Comparison of ENCODE assay signal across 9 mouse cellular contexts in genomic region chr9:13484267-13485240, GRCm38 (mm10). TPM values are rescaled to one million over a fixed set of nuclear protein-coding genes. Genes with fewer than 3 reads are reported as not detected.
DNase-seq lines count a peak whose midpoint lies in the region; ATAC-seq and TF ChIP-seq lines count a peak whose summit lies in the region.
"Had no signal": no experiment of that assay in that cellular context is flagged by ENCODE, and none has a peak within 500 bp of the region (broad histone marks: within the 10 kb centered on the region; RNA-seq: fewer than 3 reads in every experiment).

No protein-coding gene starts in this region.

- H3K27ac ChIP-seq in midbrain, embryonic 10.5 days (replicated peaks), result peak overlapping the region; percentile 55
- H3K27ac ChIP-seq in midbrain, embryonic 13.5 days, result no peak overlapping the region
- peak overlapping the region; percentile 2; the same call in 1 of the 2 replicates for H3K27ac ChIP-seq in small intestine, adult 2 months (ENCODE audit: insufficient read depth, low read depth, low read length)
- H3K27ac ChIP-seq in hindbrain, embryonic 11.5 days (ENCODE audit: low read depth, low read length), result no peak overlapping the region

- no peak for ATAC-seq in midbrain, embryonic 13.5 days
- no peak for ATAC-seq in megakaryocyte-erythroid progenitor cell, adult 5-6 weeks (replicated peaks; ENCODE audit: low FRiP score, low TSS enrichment, poor library complexity, severe bottlenecking)
- no peak for ATAC-seq in hindbrain, embryonic 11.5 days (ENCODE audit: low FRiP score)

- no peaks in the 10 kb centered on the region for H3K27me3 ChIP-seq in midbrain, embryonic 10.5 days (ENCODE audit: low read depth, poor library complexity, severe bottlenecking)
- H3K27me3 ChIP-seq in midbrain, embryonic 13.5 days, result no peaks in the 10 kb centered on the region
- H3K27me3 ChIP-seq in small intestine, adult 2 months (ENCODE audit: control insufficient read depth, insufficient read depth, low read length), result no peaks in the 10 kb centered on the region; the same call in 1 of the 2 replicates
- H3K27me3 ChIP-seq in hindbrain, embryonic 11.5 days (ENCODE audit: control insufficient read depth, insufficient read depth, low read length), result no peaks in the 10 kb centered on the region

- no peak overlapping the region for H3K9ac ChIP-seq in midbrain, embryonic 13.5 days (replicated peaks)
- H3K9ac ChIP-seq in hindbrain, embryonic 11.5 days (ENCODE audit: low read depth, low read length), result no peak overlapping the region

- no peak overlapping the region for H3K4me2 ChIP-seq in midbrain, embryonic 13.5 days (replicated peaks)
- H3K4me2 ChIP-seq in hindbrain, embryonic 11.5 days (replicated peaks; ENCODE audit: low read depth, low read length), result no peak overlapping the region

- TF ChIP-seq CTCF in small intestine, adult 2 months (IDR thresholded peaks at IDR 0.05; ENCODE audit: extremely low read depth, insufficient read length, insufficient replicate concordance, low read depth, low read length), result no peak

- TF ChIP-seq POLR2A in small intestine, adult 2 months (IDR thresholded peaks at IDR 0.05; ENCODE audit: low read depth, low read length), result no peak

- WGBS in midbrain, embryonic 10.5 days, result 65% methylated on average over 12 of the region's 12 CpGs
- WGBS in midbrain, embryonic 13.5 days, result 53% methylated on average over 12 of the region's 12 CpGs
- WGBS in small intestine, adult 2 months, result 55% methylated on average over 12 of the region's 12 CpGs
- 74% methylated on average over 12 of the region's 12 CpGs for WGBS in hindbrain, embryonic 11.5 days

- no peaks in the 10 kb centered on the region for H3K36me3 ChIP-seq in midbrain, embryonic 10.5 days
- H3K36me3 ChIP-seq in midbrain, embryonic 13.5 days, result no peaks in the 10 kb centered on the region
- no peaks in the 10 kb centered on the region for H3K36me3 ChIP-seq in small intestine, adult 2 months (ENCODE audit: control insufficient read depth, insufficient read depth, low read length)
- no peaks in the 10 kb centered on the region for H3K36me3 ChIP-seq in hindbrain, embryonic 11.5 days (ENCODE audit: control insufficient read depth, insufficient read depth, low read length)

- peak; percentile 77 for DNase-seq in heart, adult 11 months
- no peak for DNase-seq in heart, adult 8-10 months (ENCODE audit: low spot score)
- DNase-seq in midbrain, embryonic 10.5 days (ENCODE audit: low spot score), result no peak
- peak; percentile 63 for DNase-seq in gonadal fat pad, adult 2 months (ENCODE audit: low read depth)
- no peak for DNase-seq in hindbrain, embryonic 11.5 days (ENCODE audit: low spot score)
- DNase-seq: cerebellum, adult 18-20 months had no signal

- H3K9me3 ChIP-seq in midbrain, embryonic 10.5 days (replicated peaks), result no peaks in the 10 kb centered on the region
- H3K9me3 ChIP-seq in midbrain, embryonic 13.5 days, result no peaks in the 10 kb centered on the region
- H3K9me3 ChIP-seq in hindbrain, embryonic 11.5 days (ENCODE audit: control insufficient read depth, low read length), result no peaks in the 10 kb centered on the region

- H3K4me3 ChIP-seq in midbrain, embryonic 10.5 days, result no peak overlapping the region
- H3K4me3 ChIP-seq in midbrain, embryonic 13.5 days (replicated peaks), result no peak overlapping the region
- H3K4me3 ChIP-seq in small intestine, adult 2 months (ENCODE audit: low read depth, low read length), result no peak overlapping the region
- H3K4me3 ChIP-seq in hindbrain, embryonic 11.5 days (ENCODE audit: low read depth, low read length), result no peak overlapping the region

- peaks cover 34% of the 10 kb centered on the region for H3K4me1 ChIP-seq in midbrain, embryonic 10.5 days
- H3K4me1 ChIP-seq in midbrain, embryonic 13.5 days (replicated peaks), result peaks cover 36% of the 10 kb centered on the region
- H3K4me1 ChIP-seq in small intestine, adult 2 months (ENCODE audit: control insufficient read depth, insufficient read depth, insufficient read length, low read length), result no peaks in the 10 kb centered on the region
- peaks cover 3% of the 10 kb centered on the region; the same call in 1 of the 2 replicates for H3K4me1 ChIP-seq in hindbrain, embryonic 11.5 days (replicated peaks; ENCODE audit: control insufficient read depth, insufficient read depth, low read length)

RNA-seq across cellular contexts. Expression of gene Gm17571, which starts 38.0 kb away (rescaled TPM):
- not detected for total RNA-seq in heart, adult 8-10 months (2022)
- polyA plus RNA-seq in midbrain, embryonic 10.5 days (2016; fragmentation: Nextera tagmentation; extraction: Ambion mirVana), result not detected in 2 replicates
- polyA plus RNA-seq in midbrain, embryonic 13.5 days (2015; fragmentation: Nextera tagmentation; extraction: Ambion mirVana), result not detected in 2 replicates
- not detected in 2 replicates for polyA plus RNA-seq in gonadal fat pad, adult 2 months (2012; rRNA removed)
- polyA plus RNA-seq in small intestine, adult 2 months (2012; rRNA removed), result not detected in 2 replicates
- not detected in 2 replicates for total RNA-seq in megakaryocyte-erythroid progenitor cell, adult 5-6 weeks (2014; fragmentation: Nextera tagmentation)
- not detected in 2 replicates for total RNA-seq in megakaryocyte-erythroid progenitor cell, adult 5-6 weeks (2017)
- not detected in 2 replicates for polyA plus RNA-seq in hindbrain, embryonic 11.5 days (2014; fragmentation: Nextera tagmentation; extraction: Ambion mirVana)

Comparison
In these comparisons a context has a peak if more than half of its experiments do, and no peak if none do; other contexts are left out.
1. DNase-seq: peak in heart, adult 11 months (single experiment) and gonadal fat pad, adult 2 months (single experiment); none in heart, adult 8-10 months (single experiment), midbrain, embryonic 10.5 days (single experiment) and hindbrain, embryonic 11.5 days (single experiment).
2. H3K27ac ChIP-seq: peak in midbrain, embryonic 10.5 days (single experiment) and small intestine, adult 2 months (single experiment); none in midbrain, embryonic 13.5 days (single experiment) and hindbrain, embryonic 11.5 days (single experiment).